ENCODE assay signal across 8 mouse cellular contexts in the genomic region with DNA sequence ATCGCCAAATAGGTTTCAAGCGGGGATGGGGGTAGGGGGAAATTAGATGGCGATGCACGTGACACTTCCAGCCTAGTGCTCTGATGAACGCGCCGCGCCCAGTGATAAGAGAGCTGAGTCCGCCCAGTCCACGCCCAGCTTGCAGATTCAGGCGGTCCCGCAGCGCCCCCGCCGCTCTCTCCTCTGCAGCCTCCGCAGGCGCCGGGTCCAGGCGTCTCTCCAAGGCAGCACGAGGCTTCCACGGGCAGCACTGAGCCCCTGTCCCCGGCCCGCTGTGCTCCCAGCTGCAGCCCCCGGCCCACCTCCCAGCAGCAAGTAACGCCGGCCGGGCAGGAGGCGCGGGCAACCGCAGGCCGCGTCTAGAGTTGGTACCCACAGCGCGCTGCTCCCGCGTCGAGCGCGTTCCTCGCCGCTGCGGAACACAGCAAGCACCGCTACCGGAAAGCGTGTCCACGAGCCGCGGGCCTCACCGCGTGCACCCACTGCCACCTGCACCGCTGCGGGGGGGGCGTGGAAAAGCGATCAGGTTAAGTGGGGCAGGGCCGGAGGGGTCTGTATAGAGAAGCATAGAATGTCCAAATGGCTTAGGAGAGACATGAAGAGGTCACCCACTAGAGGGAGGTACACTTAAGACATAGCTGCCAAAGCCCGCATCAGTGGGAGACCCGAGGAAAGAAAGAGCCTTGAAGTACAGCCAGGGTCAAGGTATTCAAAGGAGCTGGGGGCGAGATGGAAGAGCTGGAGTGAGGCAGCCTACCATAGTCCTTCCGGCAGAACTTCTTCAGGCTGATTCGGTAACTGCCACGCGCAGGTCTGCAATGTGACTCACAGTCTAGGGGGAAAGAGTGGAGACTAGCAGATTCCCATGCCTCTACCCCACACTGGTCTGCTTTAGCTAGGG. TPM values are rescaled to one million over a fixed set of nuclear protein-coding genes. Genes with fewer than 3 reads are reported as not detected.
DNase-seq lines count a peak whose midpoint lies in the region; ATAC-seq and TF ChIP-seq lines count a peak whose summit lies in the region.

No protein-coding gene starts in this region.

- 0 out of 2 replicates have a peak, but pooled peaks have one; percentile 6 for ATAC-seq in embryonic facial prominence, embryonic 14.5 days (ENCODE audit: low read depth)
- peak; percentile 12; the same call in 1 of the 2 replicates for ATAC-seq in lung, embryonic 14.5 days (ENCODE audit: insufficient read depth)

- peak overlapping the region; percentile 75 for H3K4me3 ChIP-seq in embryonic facial prominence, embryonic 14.5 days (ENCODE audit: low read depth, low read length)
- peak overlapping the region; percentile 71 for H3K4me3 ChIP-seq in lung, embryonic 14.5 days (ENCODE audit: low read depth, low read length)

- WGBS in embryonic facial prominence, embryonic 14.5 days, result 6% methylated on average over 51 of the region's 62 CpGs
- 4% methylated on average over 62 of the region's 62 CpGs for WGBS in lung, embryonic 14.5 days

- H3K27ac ChIP-seq in embryonic facial prominence, embryonic 14.5 days (replicated peaks; ENCODE audit: low read depth, low read length), result peak overlapping the region; percentile 65; the same call in 1 of the 2 replicates
- H3K27ac ChIP-seq in lung, embryonic 14.5 days (ENCODE audit: low read depth), result peak overlapping the region; percentile 38; the same call in 1 of the 2 replicates

- H3K36me3 ChIP-seq in embryonic facial prominence, embryonic 14.5 days (ENCODE audit: control insufficient read depth, insufficient read depth, low read length), result no peaks in the 10 kb centered on the region
- H3K36me3 ChIP-seq in lung, embryonic 14.5 days (ENCODE audit: insufficient read depth), result no peaks in the 10 kb centered on the region

- no peaks in the 10 kb centered on the region for H3K27me3 ChIP-seq in embryonic facial prominence, embryonic 14.5 days (replicated peaks; ENCODE audit: control insufficient read depth, insufficient read depth, low read length)
- H3K27me3 ChIP-seq in lung, embryonic 14.5 days (ENCODE audit: insufficient read depth, low read length), result peaks cover 20% of the 10 kb centered on the region

- peak; percentile 68 for DNase-seq in CD4-positive, CD25-positive, alpha-beta regulatory T cell, adult 2 months (ENCODE audit: low read depth, low spot score)
- DNase-seq in adrenal gland, postnatal 14 days, result peak; percentile 64
- DNase-seq in embryonic facial prominence, embryonic 14.5 days (ENCODE audit: low spot score), result peak; percentile 83
- DNase-seq in heart, postnatal 10 days, result peak; percentile 48 to 56
- peak; percentile 73 to 78 for DNase-seq in layer of hippocampus, adult 8-10 months (ENCODE audit: low spot score in 2 of 2)
- DNase-seq in lung, embryonic 14.5 days, result peak; percentile 82
- peak; percentile 73 for DNase-seq in retina, embryonic 14.5 days (ENCODE audit: low spot score)
- DNase-seq in adipocyte (ENCODE audit: low spot score), result no peak

- peak overlapping the region; percentile 78 for H3K9ac ChIP-seq in embryonic facial prominence, embryonic 14.5 days (ENCODE audit: low read depth, low read length)
- peak overlapping the region; percentile 69 for H3K9ac ChIP-seq in lung, embryonic 14.5 days

- peak; percentile 21 for TF ChIP-seq CTCF in lung, embryonic 14.5 days (IDR thresholded peaks at IDR 0.05; ENCODE audit: low read depth)

- intact Hi-C loops in heart, postnatal 10 days (cut with DNase I), result no loop called here

- peaks cover 74% of the 10 kb centered on the region for H3K4me1 ChIP-seq in embryonic facial prominence, embryonic 14.5 days (ENCODE audit: control insufficient read depth, insufficient read depth, low read length)
- H3K4me1 ChIP-seq in lung, embryonic 14.5 days (ENCODE audit: insufficient read depth), result peaks cover 54% of the 10 kb centered on the region

- peak overlapping the region; percentile 92 for H3K4me2 ChIP-seq in embryonic facial prominence, embryonic 14.5 days (ENCODE audit: low read depth, low read length)
- H3K4me2 ChIP-seq in lung, embryonic 14.5 days, result peak overlapping the region; percentile 96

- H3K9me3 ChIP-seq in embryonic facial prominence, embryonic 14.5 days (ENCODE audit: control insufficient read depth, low read length), result no peaks in the 10 kb centered on the region
- H3K9me3 ChIP-seq in lung, embryonic 14.5 days (ENCODE audit: low read depth, low read length), result no peaks in the 10 kb centered on the region

RNA-seq across cellular contexts. Expression of gene Tbc1d24, which starts 1.3 kb away (rescaled TPM):
- total RNA-seq in adrenal gland, postnatal 14 days (2021), result 11.0 and 14.6 TPM in 2 replicates
- polyA plus RNA-seq in embryonic facial prominence, embryonic 14.5 days (2014; fragmentation: Nextera tagmentation; extraction: Ambion mirVana), result 4.6 and 6.4 TPM in 2 replicates
- total RNA-seq in heart, postnatal 10 days (2021), result 10 to 100 TPM in 1 of 2 experiments, 1 to 10 TPM in 1; 8.4 to 11.0 TPM
- total RNA-seq in layer of hippocampus, adult 8-10 months (2022), result 10 to 100 TPM; 60.0 to 71.5 (median 64.0) TPM
- 6.4 and 7.0 TPM in 2 replicates for polyA plus RNA-seq in lung, embryonic 14.5 days (2014; fragmentation: Nextera tagmentation; extraction: Ambion mirVana)

RNA-seq across cellular contexts. Expression of gene Ntn3, which starts 2.6 kb away (rescaled TPM):
- total RNA-seq in adrenal gland, postnatal 14 days (2021), result 2.1 and 2.9 TPM in 2 replicates
- 9.6 and 10.7 TPM in 2 replicates for polyA plus RNA-seq in embryonic facial prominence, embryonic 14.5 days (2014; fragmentation: Nextera tagmentation; extraction: Ambion mirVana)
- total RNA-seq in heart, postnatal 10 days (2021), result 1 to 10 TPM; 1.6 to 1.7 TPM
- 10 to 100 TPM in 1 of 4 experiments, 1 to 10 TPM in 3; 8.6 to 10.1 (median 9.3) TPM for total RNA-seq in layer of hippocampus, adult 8-10 months (2022)
- 8.2 and 10.3 TPM in 2 replicates for polyA plus RNA-seq in lung, embryonic 14.5 days (2014; fragmentation: Nextera tagmentation; extraction: Ambion mirVana)

RNA-seq across cellular contexts. Expression of gene Tedc2, which starts 13.9 kb away (rescaled TPM):
- 9.2 and 14.0 TPM in 2 replicates for total RNA-seq in adrenal gland, postnatal 14 days (2021)
- polyA plus RNA-seq in embryonic facial prominence, embryonic 14.5 days (2014; fragmentation: Nextera tagmentation; extraction: Ambion mirVana), result 9.2 and 9.9 TPM in 2 replicates
- total RNA-seq in heart, postnatal 10 days (2021), result 1 to 10 TPM; 3.5 to 5.0 TPM
- total RNA-seq in layer of hippocampus, adult 8-10 months (2022), result 10 to 100 TPM in 2 of 4 experiments, 1 to 10 TPM in 2; 8.7 to 11.4 (median 10.0) TPM
- 14.5 and 15.2 TPM in 2 replicates for polyA plus RNA-seq in lung, embryonic 14.5 days (2014; fragmentation: Nextera tagmentation; extraction: Ambion mirVana)

RNA-seq across cellular contexts. Expression of gene Atp6v0c, which starts 37.2 kb away (rescaled TPM):
- 346 and 376 TPM in 2 replicates for total RNA-seq in adrenal gland, postnatal 14 days (2021)
- 573 and 574 TPM in 2 replicates for polyA plus RNA-seq in embryonic facial prominence, embryonic 14.5 days (2014; fragmentation: Nextera tagmentation; extraction: Ambion mirVana)
- 100 to 1,000 TPM; 275 to 284 TPM for total RNA-seq in heart, postnatal 10 days (2021)
- total RNA-seq in layer of hippocampus, adult 8-10 months (2022), result 1,000 to 10,000 TPM in 3 of 4 experiments, 100 to 1,000 TPM in 1; 996 to 1,139 (median 1,074) TPM
- polyA plus RNA-seq in lung, embryonic 14.5 days (2014; fragmentation: Nextera tagmentation; extraction: Ambion mirVana), result 450 and 473 TPM in 2 replicates

RNA-seq across cellular contexts. Expression of gene Amdhd2, which starts 43.1 kb away (rescaled TPM):
- 35.8 and 37.2 TPM in 2 replicates for total RNA-seq in adrenal gland, postnatal 14 days (2021)
- 28.3 and 33.3 TPM in 2 replicates for polyA plus RNA-seq in embryonic facial prominence, embryonic 14.5 days (2014; fragmentation: Nextera tagmentation; extraction: Ambion mirVana)
- total RNA-seq in heart, postnatal 10 days (2021), result 10 to 100 TPM; 20.7 to 22.8 TPM
- 10 to 100 TPM; 35.7 to 55.8 (median 40.5) TPM for total RNA-seq in layer of hippocampus, adult 8-10 months (2022)
- polyA plus RNA-seq in lung, embryonic 14.5 days (2014; fragmentation: Nextera tagmentation; extraction: Ambion mirVana), result 23.6 and 33.3 TPM in 2 replicates
